Mouse (Mus musculus) kidney, embryonic 15.5 days (tissue): ENCODE measurements at regions not wholly inside any gene's neighbourhood (a gene's known extent, or its start where the extent isn't known, plus 50 kb on each side); places are given as distances from the start of the nearest gene placed in this dataset.

Experiments
- ATAC-seq: fragments of 200-750 bp; cut with Nextera tagmentation; replicated peaks from 2 replicates; pipeline ENCODE4 v1.8.0; 2017; ENCODE audit warnings: moderate TSS enrichment; ENCODE audit not compliant: low FRiP score
- H3K27ac ChIP-seq: fragments of 300-500 bp; sonication (generic); 2 replicates; pipeline ENCODE4 v1.5.1; 2015; ENCODE audit warnings: mild to moderate bottlenecking, inconsistent platforms
- H3K27me3 ChIP-seq: fragments of 300-500 bp; sonication (generic); 2 replicates; pipeline ENCODE4 v1.6.1; 2015; ENCODE audit warnings: inconsistent platforms
- H3K36me3 ChIP-seq: fragments of 300-500 bp; sonication (generic); 2 replicates; pipeline ENCODE4 v1.6.1; 2015; ENCODE audit warnings: inconsistent platforms
- H3K4me1 ChIP-seq: fragments of 300-500 bp; sonication (generic); 2 replicates; pipeline ENCODE4 v1.6.1; 2015; ENCODE audit warnings: inconsistent platforms
- H3K4me2 ChIP-seq: fragments of 300-500 bp; sonication (generic); 2 replicates; pipeline ENCODE4 v1.6.1; 2015; ENCODE audit warnings: moderate library complexity, mild to moderate bottlenecking, inconsistent platforms
- H3K4me3 ChIP-seq: fragments of 300-500 bp; sonication (generic); replicated peaks from 2 replicates; pipeline ENCODE4 v1.5.1; 2015; ENCODE audit warnings: mild to moderate bottlenecking, inconsistent platforms
- H3K9ac ChIP-seq: fragments of 300-500 bp; sonication (generic); 2 replicates; pipeline ENCODE4 v1.6.1; 2015; ENCODE audit warnings: mild to moderate bottlenecking, inconsistent platforms
- H3K9me3 ChIP-seq: fragments of 300-500 bp; sonication (generic); replicated peaks from 2 replicates; pipeline ENCODE4 v1.6.1; 2016; ENCODE audit warnings: inconsistent platforms
- WGBS: fragments of 180-500 bp; shearing (Covaris S2); methylation state at CpG from one replicate; pipeline ENCODE4 v1.1.7; 2015; ENCODE audit warnings: mixed read lengths; 5-methylcytosine and 5-hydroxymethylcytosine counted together

GRCm38 (mm10) chr2:56083226-56083625 is 647.5 kb downstream of the Kcnj3 start:
- no peaks in the 10 kb centered on the region for H3K9me3 ChIP-seq
- no peaks in the 10 kb centered on the region for H3K4me1 ChIP-seq
- ATAC-seq = no peak
- H3K27me3 ChIP-seq = no peaks in the 10 kb centered on the region
- no peak overlapping the region for H3K9ac ChIP-seq
- H3K27ac ChIP-seq = no peak overlapping the region
- H3K4me3 ChIP-seq = no peak overlapping the region
- H3K36me3 ChIP-seq = no peaks in the 10 kb centered on the region
- WGBS = 37% methylated on average over 1 of the region's 1 CpGs
- no peak overlapping the region for H3K4me2 ChIP-seq

- 50% methylated on average over 3 of the region's 3 CpGs for WGBS
- no peak for ATAC-seq
Observed at GRCm38 (mm10) chr2:56109531-56109930, 673.8 kb downstream of the Kcnj3 start.

DNA sequence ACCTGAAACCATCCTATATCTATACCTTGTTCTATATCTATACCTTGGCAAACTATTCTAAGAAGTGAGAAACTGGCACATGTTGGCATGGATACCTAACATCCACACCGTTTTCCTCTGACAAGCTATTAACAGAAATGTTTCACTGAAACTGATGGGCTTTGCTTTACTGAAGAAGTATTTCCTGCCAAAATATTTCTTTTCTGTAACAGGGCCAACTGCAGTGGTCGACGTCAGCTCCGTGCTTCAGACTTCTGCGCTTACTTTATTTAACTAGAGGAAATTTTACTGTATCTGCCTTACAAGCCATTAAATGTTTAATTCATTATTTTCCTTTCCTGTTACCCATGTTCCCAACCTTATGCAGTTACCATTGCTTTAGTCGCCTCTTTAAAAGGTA is 674.2 kb downstream of the Kcnj3 start:
- no peak overlapping the region for H3K9ac ChIP-seq
- no peaks in the 10 kb centered on the region for H3K9me3 ChIP-seq
- H3K27ac ChIP-seq = no peak overlapping the region
- H3K27me3 ChIP-seq = no peaks in the 10 kb centered on the region
- no peak overlapping the region for H3K4me2 ChIP-seq
- H3K4me3 ChIP-seq = no peak overlapping the region
- no peaks in the 10 kb centered on the region for H3K36me3 ChIP-seq
- H3K4me1 ChIP-seq = no peaks in the 10 kb centered on the region
- no peak for ATAC-seq
- 60% methylated on average over 6 of the region's 6 CpGs for WGBS

More at GRCm38 (mm10) chr2:56109531-56109930, 673.8 kb downstream of the Kcnj3 start:
- H3K4me3 ChIP-seq = no peak overlapping the region
- no peaks in the 10 kb centered on the region for H3K36me3 ChIP-seq
- H3K4me2 ChIP-seq = no peak overlapping the region
- no peak overlapping the region for H3K9ac ChIP-seq
- H3K9me3 ChIP-seq = no peaks in the 10 kb centered on the region
- no peaks in the 10 kb centered on the region for H3K4me1 ChIP-seq
- H3K27ac ChIP-seq = no peak overlapping the region
- H3K27me3 ChIP-seq = no peaks in the 10 kb centered on the region

- Histone ChIP-seq H3K4me1 (no peaks in the 10 kb centered on the region), H3K9ac (no peak overlapping the region), H3K27me3 (no peaks in the 10 kb centered on the region), H3K4me3 (no peak overlapping the region), H3K9me3 (no peaks in the 10 kb centered on the region), H3K36me3 (no peaks in the 10 kb centered on the region), H3K4me2 (no peak overlapping the region), H3K27ac (no peak overlapping the region)
- ATAC-seq = 0 out of 2 replicates have a peak, but pooled peaks have one; percentile 71
- 18% methylated on average over 3 of the region's 3 CpGs for WGBS
Observed at GRCm38 (mm10) chr2:56114469-56114868, 678.7 kb downstream of the Kcnj3 start.

DNA sequence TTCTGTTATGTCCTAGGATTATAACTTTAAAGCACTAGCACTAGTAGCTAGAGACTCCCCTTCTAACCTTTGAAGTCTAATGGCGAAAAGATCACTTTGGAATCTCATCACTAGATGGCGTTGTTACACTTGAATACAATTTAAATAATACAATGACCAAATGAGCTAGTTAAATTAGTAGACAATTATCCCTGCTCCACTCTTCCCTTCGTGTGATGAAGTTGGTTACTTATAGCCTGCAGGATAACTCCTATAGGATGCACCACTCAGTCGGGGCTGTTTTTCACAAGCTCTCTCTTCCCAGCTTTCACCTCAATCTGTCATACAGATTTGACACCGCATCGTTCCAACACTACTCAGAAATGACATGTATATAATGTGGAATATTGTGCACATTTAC is 683.6 kb downstream of the Kcnj3 start:
- Histone ChIP-seq H3K4me3 (no peak overlapping the region), H3K4me1 (no peaks in the 10 kb centered on the region), H3K27ac (no peak overlapping the region), H3K4me2 (no peak overlapping the region), H3K9ac (no peak overlapping the region), H3K9me3 (no peaks in the 10 kb centered on the region), H3K27me3 (0 out of 2 replicates have a peak, but pooled peaks cover 3% of the 10 kb centered on the region), H3K36me3 (no peaks in the 10 kb centered on the region)
- no peak for ATAC-seq
- 34% methylated on average over 6 of the region's 6 CpGs for WGBS

GRCm38 (mm10) chr2:56147107-56147615 is 711.4 kb downstream of the Kcnj3 start:
- Histone ChIP-seq H3K4me3 (no peak overlapping the region), H3K4me1 (no peaks in the 10 kb centered on the region), H3K4me2 (no peak overlapping the region), H3K36me3 (no peaks in the 10 kb centered on the region), H3K9ac (no peak overlapping the region), H3K9me3 (no peaks in the 10 kb centered on the region), H3K27ac (no peak overlapping the region), H3K27me3 (no peaks in the 10 kb centered on the region)
- no peak for ATAC-seq
- 73% methylated on average over 6 of the region's 6 CpGs for WGBS

GRCm38 (mm10) chr2:56196449-56196848 is 760.7 kb downstream of the Kcnj3 start:
- WGBS = 79% methylated on average over 8 of the region's 8 CpGs
- Histone ChIP-seq H3K36me3 (no peaks in the 10 kb centered on the region), H3K4me2 (no peak overlapping the region), H3K4me1 (no peaks in the 10 kb centered on the region), H3K4me3 (no peak overlapping the region), H3K9me3 (no peaks in the 10 kb centered on the region), H3K9ac (no peak overlapping the region), H3K27me3 (no peaks in the 10 kb centered on the region), H3K27ac (no peak overlapping the region)
- no peak for ATAC-seq

GRCm38 (mm10) chr2:56227476-56227875 is 791.7 kb downstream of the Kcnj3 start:
- no peak for ATAC-seq

GRCm38 (mm10) chr2:56233042-56233441 is 797.3 kb downstream of the Kcnj3 start:
- no peak overlapping the region for H3K4me2 ChIP-seq
- no peak overlapping the region for H3K27ac ChIP-seq
- H3K9ac ChIP-seq = no peak overlapping the region
- ATAC-seq = no peak
- WGBS = 76% methylated on average over 1 of the region's 1 CpGs
- no peaks in the 10 kb centered on the region for H3K36me3 ChIP-seq
- no peak overlapping the region for H3K4me3 ChIP-seq
- no peaks in the 10 kb centered on the region for H3K4me1 ChIP-seq
- H3K27me3 ChIP-seq = no peaks in the 10 kb centered on the region
- H3K9me3 ChIP-seq = no peaks in the 10 kb centered on the region

More at GRCm38 (mm10) chr2:56227476-56227875, 791.7 kb downstream of the Kcnj3 start:
- H3K4me3 ChIP-seq = no peak overlapping the region
- H3K4me1 ChIP-seq = no peaks in the 10 kb centered on the region
- no peak overlapping the region for H3K27ac ChIP-seq
- no peaks in the 10 kb centered on the region for H3K36me3 ChIP-seq
- H3K9ac ChIP-seq = no peak overlapping the region
- 83% methylated on average over 7 of the region's 7 CpGs for WGBS
- no peaks in the 10 kb centered on the region for H3K27me3 ChIP-seq
- no peaks in the 10 kb centered on the region for H3K9me3 ChIP-seq
- H3K4me2 ChIP-seq = no peak overlapping the region

DNA sequence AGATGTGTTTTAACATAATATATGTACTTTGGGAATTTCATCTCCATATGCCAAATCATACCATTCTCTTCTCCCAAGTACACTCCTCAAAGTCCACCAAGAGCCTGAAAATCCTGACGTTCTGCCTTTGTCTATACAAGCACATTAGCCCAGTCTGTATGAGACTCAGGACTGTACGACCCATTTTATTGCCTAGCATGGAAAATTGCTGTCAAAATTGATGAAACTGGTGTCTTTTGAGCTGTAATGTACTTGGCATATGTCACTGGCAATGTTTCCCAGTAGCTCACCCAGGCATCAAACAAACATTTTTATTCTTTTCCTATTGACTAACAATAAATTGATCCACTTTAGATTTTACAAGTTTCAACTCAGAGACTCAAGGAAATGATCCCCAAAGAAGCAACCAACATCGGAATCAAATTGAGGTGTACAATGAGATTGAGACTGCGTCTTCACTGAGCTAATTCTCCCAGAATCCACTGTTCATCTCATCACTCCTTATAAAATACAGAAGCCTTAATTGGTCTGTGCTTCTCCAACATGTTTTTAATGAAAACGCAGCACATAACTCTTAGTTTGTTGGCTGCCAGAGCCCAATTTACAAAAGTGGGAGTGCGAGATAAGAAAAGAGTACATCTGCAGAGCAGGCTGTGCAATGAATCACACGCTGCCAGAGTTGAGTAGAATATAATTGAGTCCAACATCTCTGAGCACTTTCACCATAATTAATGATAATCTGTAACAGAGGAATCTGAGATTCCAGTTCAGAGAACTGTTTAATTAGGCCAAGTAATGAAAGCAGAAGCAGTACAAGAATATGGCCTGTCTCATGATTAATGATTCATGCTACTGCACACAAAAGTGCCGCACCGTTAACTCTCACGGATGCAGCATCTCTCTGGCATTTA is 821.5 kb downstream of the Kcnj3 start:
- H3K4me1 ChIP-seq = peaks cover 4% of the 10 kb centered on the region; the same call in 1 of the 2 replicates

DNA sequence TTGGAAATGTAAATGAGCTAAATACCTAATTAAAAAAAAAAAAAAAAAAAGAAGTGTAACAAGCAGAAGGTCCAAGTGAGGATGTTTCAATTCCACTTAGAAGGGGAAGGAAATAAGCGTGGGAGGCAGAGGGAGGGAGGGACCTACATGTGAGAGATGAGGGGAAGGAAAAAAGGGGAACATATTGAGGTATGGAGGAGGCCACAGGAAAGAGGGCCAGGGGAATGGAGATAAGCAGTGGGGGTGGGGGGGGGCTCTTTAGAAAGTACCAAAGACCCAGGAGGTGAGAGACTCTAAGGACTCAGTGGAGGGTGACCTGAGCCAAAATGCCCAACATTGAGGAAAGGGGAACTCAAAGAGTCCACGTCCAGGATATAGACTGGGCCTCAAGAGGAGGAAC is 818.9 kb downstream of the Nr4a2 start:
- Histone ChIP-seq H3K27me3 (no peaks in the 10 kb centered on the region), H3K4me1 (no peaks in the 10 kb centered on the region), H3K4me2 (no peak overlapping the region), H3K27ac (no peak overlapping the region), H3K4me3 (no peak overlapping the region), H3K9ac (no peak overlapping the region), H3K36me3 (no peaks in the 10 kb centered on the region), H3K9me3 (no peaks in the 10 kb centered on the region)
- WGBS = 89% methylated on average over 2 of the region's 2 CpGs
- no peak for ATAC-seq

More for the DNA sequence above, 821.5 kb downstream of the Kcnj3 start:
- H3K27me3 ChIP-seq = no peaks in the 10 kb centered on the region
- WGBS = 45% methylated on average over 10 of the region's 10 CpGs
- no peaks in the 10 kb centered on the region for H3K9me3 ChIP-seq
- no peak for ATAC-seq
- no peak overlapping the region for H3K4me2 ChIP-seq
- H3K36me3 ChIP-seq = no peaks in the 10 kb centered on the region
- H3K27ac ChIP-seq = no peak overlapping the region
- no peak overlapping the region for H3K9ac ChIP-seq
- no peak overlapping the region for H3K4me3 ChIP-seq

DNA sequence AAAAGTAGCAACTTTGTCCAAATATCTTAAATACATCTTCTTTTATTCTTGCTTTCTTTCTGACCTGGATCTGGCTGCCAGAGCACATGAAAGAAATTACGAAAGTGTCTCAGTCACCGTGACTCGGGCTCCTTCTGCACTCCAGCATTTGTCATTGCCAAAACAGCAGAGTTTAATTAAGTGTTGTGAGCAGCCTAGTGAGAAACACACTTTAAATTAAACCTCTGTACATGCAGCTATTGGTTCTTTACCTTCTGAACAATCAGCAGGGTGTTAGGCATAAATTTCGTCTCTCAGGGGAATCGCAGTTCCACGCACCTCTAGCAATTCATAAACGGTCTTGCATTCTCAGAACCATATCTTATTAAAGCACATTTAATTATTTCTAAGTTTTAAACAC is 802.1 kb downstream of the Nr4a2 start:
- no peak overlapping the region for H3K27ac ChIP-seq
- H3K4me2 ChIP-seq = no peak overlapping the region
- H3K9me3 ChIP-seq = no peaks in the 10 kb centered on the region
- H3K4me1 ChIP-seq = no peaks in the 10 kb centered on the region
- H3K4me3 ChIP-seq = no peak overlapping the region
- ATAC-seq = no peak
- H3K36me3 ChIP-seq = no peaks in the 10 kb centered on the region
- H3K27me3 ChIP-seq = no peaks in the 10 kb centered on the region
- H3K9ac ChIP-seq = no peak overlapping the region
- 75% methylated on average over 7 of the region's 7 CpGs for WGBS
